Mouse (Mus musculus) cerebral cortex, adult 2 months (tissue): ENCODE measurements around the gene Olfr93.

Experiments
- WGBS: fragments of 180-500 bp; shearing (Covaris S2); methylation state at CpG from one replicate; pipeline ENCODE4 v1.1.7; 2018; 5-methylcytosine and 5-hydroxymethylcytosine counted together

Olfr93 gene

DNA sequence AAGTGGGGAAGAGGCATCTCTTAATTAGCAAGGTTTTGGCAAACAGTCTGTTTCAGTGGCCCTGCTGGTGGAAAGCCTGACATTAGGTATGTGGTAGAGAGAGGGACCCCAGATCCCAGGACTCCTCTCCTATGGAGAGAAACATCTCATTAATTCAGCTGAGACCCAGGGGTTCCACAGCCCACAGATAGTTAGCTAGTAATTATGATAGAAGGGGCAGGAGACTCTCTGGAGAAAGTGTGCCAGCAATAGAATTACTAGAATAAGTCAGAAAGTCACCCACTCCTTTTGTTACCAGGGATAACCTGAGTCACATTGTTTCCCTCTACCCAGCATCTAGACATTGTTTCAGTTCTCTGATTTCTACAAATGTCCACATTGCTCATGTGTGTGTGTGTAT is at the start of gene Olfr93:
Gene Olfr93, minus strand, starts transcription at position 101 of the 400 bp plus-strand sequence.

DNA sequence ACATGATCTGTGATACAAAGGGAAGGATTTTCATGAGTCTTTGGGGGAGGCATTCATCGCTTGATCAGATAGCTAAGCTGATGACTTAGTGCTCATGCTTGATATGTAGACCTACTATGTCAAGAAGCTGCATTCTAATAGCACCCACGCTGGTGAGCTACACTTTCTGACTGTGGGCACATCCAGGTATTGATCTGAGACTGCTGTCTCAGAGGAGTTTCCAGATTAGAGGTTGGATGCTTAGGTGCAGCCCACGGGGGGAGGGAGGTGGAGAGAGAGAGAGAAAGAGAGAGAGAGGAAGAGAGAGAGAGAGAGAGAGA is 42.6 kb upstream of the Olfr93 start:
- 29% methylated on average over 3 of the region's 3 CpGs for WGBS

DNA sequence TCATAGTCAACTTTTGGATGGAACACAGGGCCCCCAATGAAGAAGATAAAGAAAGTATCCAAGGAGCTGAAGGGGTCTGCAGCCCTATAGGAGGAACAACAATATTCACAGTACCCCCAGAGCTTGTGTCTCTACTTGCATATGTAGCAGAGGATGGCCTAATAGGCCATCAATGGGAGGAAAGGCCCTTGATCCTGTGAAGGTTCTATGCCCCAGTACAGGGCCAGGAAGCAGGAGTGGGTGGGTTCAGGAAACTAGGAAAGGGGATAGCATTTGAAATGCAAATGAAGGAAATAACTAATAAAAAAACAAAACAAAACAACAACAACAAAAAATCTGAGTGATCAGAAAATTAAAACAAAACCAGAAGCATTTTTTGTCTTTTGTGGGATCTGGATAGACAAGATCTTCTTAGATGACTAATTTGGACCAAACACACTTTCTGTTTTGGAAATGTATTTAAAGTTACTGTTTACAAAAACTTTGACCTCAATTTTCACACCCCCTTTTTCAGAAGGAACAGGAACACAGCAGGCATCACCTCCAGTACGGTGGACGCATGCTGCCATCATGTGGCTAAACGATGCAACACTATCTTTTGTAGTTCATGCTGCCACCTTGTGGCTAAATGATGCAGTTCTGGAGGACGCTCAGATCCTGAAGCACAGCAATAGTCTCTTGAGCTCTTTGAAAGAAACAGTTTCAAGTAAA is 42.1 kb upstream of the Olfr93 start:
- under 1% methylated on average over 4 of the region's 4 CpGs for WGBS

DNA sequence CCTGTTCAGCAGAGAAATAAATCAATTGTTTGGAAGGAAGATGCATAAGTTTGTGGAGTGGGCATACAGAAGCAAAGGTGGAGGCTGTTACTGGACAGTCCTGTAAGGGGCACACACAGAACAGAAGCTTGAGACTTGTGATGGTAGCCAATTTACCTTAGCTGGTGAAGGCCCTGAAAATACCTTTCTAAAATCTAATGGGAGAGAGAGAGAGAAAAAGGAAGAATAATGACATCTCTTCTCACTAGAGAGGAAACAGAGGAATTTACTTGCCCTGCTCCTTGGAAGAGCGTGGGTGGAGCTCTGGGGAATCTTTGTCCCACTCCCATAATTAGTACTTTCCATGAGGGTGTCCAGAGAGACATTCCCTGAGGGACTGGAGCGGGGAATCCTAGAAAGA is 39.6 kb upstream of the Olfr93 start, which contains the start of gene Olfr94:
Gene Olfr94, minus strand, starts transcription at position 101 of the 400 bp plus-strand sequence.
- WGBS, result 84% methylated on average over 2 of the region's 2 CpGs

DNA sequence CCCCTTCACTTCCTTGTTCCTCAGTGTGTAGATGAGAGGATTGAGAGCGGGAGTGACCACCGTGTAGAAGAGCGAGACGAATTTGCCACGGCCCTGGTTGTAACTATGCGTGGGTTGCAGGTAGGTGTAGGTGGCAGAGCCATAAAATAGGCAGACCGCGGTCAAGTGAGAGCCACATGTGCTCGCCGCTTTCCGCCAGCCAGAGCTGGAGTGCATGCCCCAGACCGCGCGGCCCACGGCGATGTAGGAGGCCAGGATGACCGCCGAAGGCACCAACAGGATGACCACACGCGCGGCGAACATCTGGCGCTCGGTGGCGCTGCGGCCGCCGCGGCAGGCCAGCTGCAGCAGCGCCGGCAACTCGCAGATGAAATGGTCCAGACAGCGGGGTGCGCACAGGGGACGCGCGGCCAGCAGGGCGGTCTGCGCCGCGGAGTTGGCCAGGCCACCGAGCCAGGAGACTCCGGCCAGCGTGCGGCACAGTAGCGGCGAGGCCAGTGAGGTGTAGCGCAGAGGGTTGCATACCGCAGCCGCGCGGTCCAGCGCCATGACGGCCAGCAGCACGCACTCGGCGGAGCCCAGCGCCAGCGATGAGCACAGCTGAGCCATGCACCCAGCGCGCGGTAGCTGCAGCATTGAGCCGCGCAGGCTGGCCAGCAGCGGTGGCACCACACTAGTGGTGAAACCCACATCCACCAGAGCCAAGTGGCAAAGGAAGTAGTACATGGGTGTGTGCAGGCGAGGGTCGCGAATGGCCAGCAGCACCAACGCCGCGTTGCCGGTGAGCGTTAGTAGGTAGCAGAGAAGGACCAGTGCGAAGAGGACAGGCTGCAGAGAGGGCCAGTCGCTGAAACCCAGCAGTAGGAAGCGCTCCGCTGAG is 35.8 kb upstream of the Olfr93 start:
- 2% methylated on average over 77 of the region's 77 CpGs for WGBS

DNA sequence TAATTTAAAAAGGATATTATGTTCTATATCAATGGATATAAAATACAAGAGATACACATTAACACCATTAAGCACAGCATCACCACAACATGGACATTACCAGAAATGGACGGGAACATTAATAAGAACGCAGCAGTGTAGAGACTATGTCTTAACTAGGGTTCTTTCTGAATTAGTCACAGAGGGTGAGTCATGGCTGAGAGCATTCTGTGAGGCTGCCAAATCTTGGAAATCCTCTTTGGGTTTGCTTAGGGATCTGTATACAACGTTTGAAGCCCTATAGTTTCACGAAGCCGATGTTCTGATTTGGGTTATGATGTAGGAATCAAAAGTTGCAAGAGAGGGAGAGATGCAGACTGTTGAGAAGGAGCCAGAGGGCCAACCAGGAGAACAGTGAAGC is 33.5 kb upstream of the Olfr93 start:
- 54% methylated on average over 5 of the region's 5 CpGs for WGBS

DNA sequence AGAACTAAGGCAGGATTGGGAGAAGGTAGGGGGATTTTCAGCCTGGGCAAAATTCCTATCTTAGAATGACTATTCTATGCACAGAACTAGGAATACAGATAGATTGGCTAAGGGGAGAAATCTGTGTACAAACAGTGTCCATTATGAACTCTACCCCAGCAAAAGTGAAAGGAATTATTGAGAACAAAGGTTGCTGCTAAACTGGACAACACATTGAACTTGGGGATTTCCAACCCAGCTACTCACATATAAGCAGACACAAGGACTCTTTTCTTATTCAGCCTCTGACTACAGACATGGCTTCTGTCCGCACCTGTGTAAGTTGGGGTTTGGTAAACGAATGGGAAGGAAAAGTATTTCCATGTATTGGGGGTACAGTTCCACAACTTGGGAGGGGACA is 32.4 kb upstream of the Olfr93 start, which contains the start of gene Ubd:
Gene Ubd, plus strand, starts transcription at position 237 of the 400 bp plus-strand sequence.
- WGBS, result 85% methylated on average over 2 of the region's 2 CpGs

DNA sequence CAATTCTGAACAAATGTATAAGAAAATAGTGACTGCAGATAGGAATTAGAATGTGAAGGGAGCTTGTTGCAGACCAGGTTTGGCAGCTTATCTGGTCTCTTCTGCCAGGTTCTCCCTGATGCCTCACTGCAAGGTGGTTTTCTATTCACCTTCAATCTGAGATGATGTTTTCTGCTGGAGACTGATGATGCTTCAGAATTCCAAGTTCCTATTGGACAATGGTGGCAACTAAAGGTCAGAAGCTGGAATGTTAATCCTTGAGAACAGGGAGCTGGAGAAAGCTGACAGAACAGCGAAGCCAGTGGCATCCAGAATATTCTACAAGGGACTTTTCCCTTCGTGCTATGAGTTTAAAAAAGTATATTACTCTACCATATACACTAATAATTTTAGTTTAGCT is 29.4 kb upstream of the Olfr93 start:
- 71% methylated on average over 2 of the region's 2 CpGs for WGBS

DNA sequence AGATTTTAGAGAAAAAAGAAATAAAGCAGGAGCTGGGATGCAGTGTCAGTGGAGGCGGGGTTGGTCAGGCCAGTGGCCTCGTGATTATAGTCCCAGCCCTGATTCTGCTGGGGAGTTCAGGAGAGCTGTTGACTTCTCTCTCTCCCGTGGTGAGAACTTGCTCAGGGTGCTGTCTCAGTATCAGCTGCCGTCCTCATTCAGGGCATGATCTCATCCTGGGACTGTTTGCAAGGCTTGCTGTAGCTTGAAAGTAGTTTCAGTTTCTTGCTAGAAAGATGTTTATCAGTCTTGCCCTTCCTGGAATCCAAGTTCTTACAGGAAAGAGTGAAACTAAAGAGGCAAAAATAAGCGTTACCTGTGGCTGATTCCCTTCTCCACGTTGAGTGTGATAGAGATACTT is 24.2 kb upstream of the Olfr93 start:
- 55% methylated on average over 6 of the region's 6 CpGs for WGBS

DNA sequence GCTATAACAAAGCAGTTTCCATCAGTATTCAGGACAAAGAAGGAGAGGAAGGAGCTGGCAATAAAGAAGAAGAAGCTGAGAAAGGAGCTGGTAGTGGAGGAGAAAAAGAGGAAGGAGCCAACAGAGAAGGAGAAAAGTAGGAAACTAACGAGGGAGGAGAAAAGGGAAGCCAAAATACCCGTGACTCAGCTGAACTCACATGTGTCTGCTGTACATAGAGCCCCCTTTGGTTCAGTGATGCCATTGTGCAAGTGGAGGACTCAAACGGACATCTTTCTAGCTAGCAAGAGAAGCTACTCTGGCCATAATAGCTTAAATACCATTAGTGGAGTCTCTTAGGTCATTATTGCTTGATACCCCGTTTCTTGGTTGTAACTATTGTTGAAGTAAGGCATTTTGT is 29.9 kb downstream of the Olfr93 start:
- WGBS, result 54% methylated on average over 4 of the region's 4 CpGs

DNA sequence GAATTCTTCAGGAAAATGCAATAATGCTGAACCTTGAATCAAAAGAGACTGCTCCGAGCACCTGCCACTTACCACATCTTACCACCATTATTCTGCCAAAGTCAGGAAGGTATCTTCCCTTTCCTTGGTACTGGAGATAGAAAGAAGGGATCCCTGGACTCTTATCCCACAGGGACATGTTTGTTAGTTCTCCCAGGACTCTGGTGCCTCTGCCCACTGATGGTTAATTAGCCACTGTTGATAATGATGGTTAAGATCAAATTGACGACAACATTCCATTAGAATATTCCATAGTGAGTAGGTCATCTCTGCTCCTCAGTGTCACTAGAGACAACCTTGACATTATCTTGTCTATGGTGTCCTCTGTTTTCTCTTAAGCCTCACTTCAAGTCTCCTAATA is 41.3 kb downstream of the Olfr93 start, which contains the start of gene Olfr92:
Gene Olfr92, minus strand, starts transcription at position 101 of the 400 bp plus-strand sequence.
- 89% methylated on average over 2 of the region's 2 CpGs for WGBS

DNA sequence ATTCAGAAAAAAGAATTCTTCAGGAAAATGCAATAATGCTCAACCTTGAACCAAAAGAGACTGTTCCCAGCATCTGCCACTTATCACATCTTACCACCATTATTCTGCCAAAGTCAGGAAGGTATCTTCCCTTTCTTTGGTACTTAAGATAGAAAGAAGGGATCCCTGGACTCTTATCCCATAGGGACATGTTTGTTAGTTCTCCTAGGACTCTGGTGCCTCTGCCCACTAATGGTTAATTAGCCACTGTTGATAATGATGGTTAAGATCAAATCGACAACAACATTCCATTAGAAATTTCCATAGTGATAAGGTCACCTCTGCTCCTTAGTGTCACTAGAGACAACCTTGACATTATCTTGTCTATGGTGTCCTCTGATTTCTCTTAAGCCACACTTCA is 63.1 kb downstream of the Olfr93 start, which contains the start of gene Olfr91:
Gene Olfr91, minus strand, starts transcription at position 101 of the 400 bp plus-strand sequence.
- 93% methylated on average over 1 of the region's 1 CpGs for WGBS

DNA sequence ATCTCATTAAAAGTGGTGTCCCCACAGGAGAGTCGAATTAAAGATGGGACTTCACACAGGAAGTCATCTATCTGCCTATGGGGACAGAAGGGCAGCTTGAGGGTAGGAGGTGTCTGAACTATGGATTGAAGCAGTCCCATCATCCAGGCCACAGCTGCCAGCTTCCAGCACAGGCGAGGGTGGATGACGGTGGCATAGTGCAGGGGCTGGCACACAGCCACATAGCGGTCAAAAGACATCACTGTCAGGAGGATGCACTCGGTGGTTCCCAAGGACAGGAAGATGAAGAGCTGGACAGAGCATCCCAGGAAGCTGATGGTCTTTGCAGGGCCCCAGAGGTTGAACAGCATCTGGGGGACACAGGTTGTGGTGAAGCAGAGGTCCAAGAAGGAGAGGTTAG is 68.0 kb downstream of the Olfr93 start:
- WGBS, result 70% methylated on average over 5 of the region's 5 CpGs

DNA sequence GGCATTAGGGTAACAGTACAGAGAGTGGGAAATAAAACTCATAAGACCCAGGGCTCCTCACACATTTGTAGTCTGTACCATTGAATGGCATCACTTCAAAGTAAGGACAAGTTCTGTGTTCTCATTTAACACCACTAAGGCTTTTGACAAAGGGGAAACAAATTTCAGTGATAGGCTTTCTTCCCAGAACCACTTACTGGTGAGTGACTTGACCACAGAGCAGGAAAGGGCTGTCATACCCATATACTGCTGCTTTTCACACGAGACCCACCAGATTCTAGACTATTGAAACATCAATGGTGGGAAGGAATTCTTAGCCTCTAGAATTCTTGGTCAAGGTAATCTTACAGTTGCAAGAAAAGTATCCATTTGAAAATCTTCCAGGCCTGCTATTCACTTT is 69.1 kb downstream of the Olfr93 start:
- 85% methylated on average over 1 of the region's 1 CpGs for WGBS
